Mouse (Mus musculus): ENCODE data around the gene Ush1c. TPM values are rescaled to one million over a fixed set of nuclear protein-coding genes. Genes with fewer than 3 reads are reported as not detected.

Gene Ush1c
- polyA plus RNA-seq, 1 experiment from 2014 or later: 2.1 TPM

- Histone ChIP-seq H3K4me1 (ENCODE audit: control insufficient read depth in 2 of 2, insufficient read depth in 2 of 2, low read length in 2 of 2) (peaks cover 6 to 7% of the 10 kb centered on the region in 2 experiments; a peak in 2 of 4 replicates), H3K4me3 (ENCODE audit: control insufficient read depth in 1 of 2, insufficient read depth in 1 of 2, low read depth in 1 of 2, low read length in 2 of 2) (no peak overlapping the region), H3K27me3 (ENCODE audit: control insufficient read depth, insufficient read depth, low read length) (0 out of 2 replicates have a peak, but pooled peaks cover 5% of the 10 kb centered on the region), H3K9me3 (ENCODE audit: control insufficient read depth, low read length) (no peaks in the 10 kb centered on the region), H3K4me2 (ENCODE audit: low read length) (no peak overlapping the region), H3K27ac (replicated peaks in 1 of 2; ENCODE audit: control insufficient read depth in 1 of 2, insufficient read depth in 1 of 2, low read depth in 2 of 2, low read length in 2 of 2) (no peak overlapping the region), H3K9ac (ENCODE audit: low read length) (no peak overlapping the region), H3K36me3 (ENCODE audit: control insufficient read depth, insufficient read depth, low read length) (no peaks in the 10 kb centered on the region)
- WGBS: 87% methylated on average over 15 of the region's 15 CpGs
- ATAC-seq (ENCODE audit: insufficient number of reproducible peaks, insufficient read depth, low FRiP score, low read depth): no peak
These were observed 1.9 kb downstream of the Ush1c start for GRCm38 (mm10) chr7:46236363-46236762.

GRCm38 (mm10) chr7:46235948-46236347 lies 2.4 kb downstream of the Ush1c start:
- 75% methylated on average over 18 of the region's 18 CpGs for WGBS

GRCm38 (mm10) chr7:46226936-46227335 lies 11.4 kb downstream of the Ush1c start:
- H3K4me2 ChIP-seq (ENCODE audit: low read length): no peak overlapping the region
- no peak overlapping the region for H3K27ac ChIP-seq (replicated peaks in 1 of 2; ENCODE audit: control insufficient read depth in 1 of 2, insufficient read depth in 1 of 2, low read depth in 2 of 2, low read length in 2 of 2)
- H3K9me3 ChIP-seq (ENCODE audit: control insufficient read depth, low read length): no peaks in the 10 kb centered on the region
- H3K4me3 ChIP-seq (ENCODE audit: control insufficient read depth in 1 of 2, insufficient read depth in 1 of 2, low read depth in 1 of 2, low read length in 2 of 2): no peak overlapping the region
- peaks cover 0 to 4% of the 10 kb centered on the region in 2 experiments; a peak in 2 of 4 replicates for H3K4me1 ChIP-seq (ENCODE audit: control insufficient read depth in 2 of 2, insufficient read depth in 2 of 2, low read length in 2 of 2)
- WGBS: 27% methylated on average over 4 of the region's 4 CpGs
- no peak overlapping the region for H3K9ac ChIP-seq (ENCODE audit: low read length)
- peak; percentile 49; the same call in 1 of the 2 replicates for ATAC-seq (ENCODE audit: insufficient number of reproducible peaks, insufficient read depth, low FRiP score, low read depth)
- no peaks in the 10 kb centered on the region for H3K36me3 ChIP-seq (ENCODE audit: control insufficient read depth, insufficient read depth, low read length)
- no peaks in the 10 kb centered on the region for H3K27me3 ChIP-seq (ENCODE audit: control insufficient read depth, insufficient read depth, low read length)

More at GRCm38 (mm10) chr7:46235948-46236347, 2.4 kb downstream of the Ush1c start:
- Histone ChIP-seq H3K9me3 (ENCODE audit: control insufficient read depth, low read length) (no peaks in the 10 kb centered on the region), H3K4me3 (ENCODE audit: control insufficient read depth in 1 of 2, insufficient read depth in 1 of 2, low read depth in 1 of 2, low read length in 2 of 2) (no peak overlapping the region), H3K27ac (replicated peaks in 1 of 2; ENCODE audit: control insufficient read depth in 1 of 2, insufficient read depth in 1 of 2, low read depth in 2 of 2, low read length in 2 of 2) (no peak overlapping the region), H3K9ac (ENCODE audit: low read length) (no peak overlapping the region), H3K27me3 (ENCODE audit: control insufficient read depth, insufficient read depth, low read length) (0 out of 2 replicates have a peak, but pooled peaks cover 5% of the 10 kb centered on the region), H3K36me3 (ENCODE audit: control insufficient read depth, insufficient read depth, low read length) (no peaks in the 10 kb centered on the region), H3K4me1 (ENCODE audit: control insufficient read depth in 2 of 2, insufficient read depth in 2 of 2, low read length in 2 of 2) (peaks cover 6 to 7% of the 10 kb centered on the region in 2 experiments; a peak in 2 of 4 replicates), H3K4me2 (ENCODE audit: low read length) (no peak overlapping the region)
- ATAC-seq (ENCODE audit: insufficient number of reproducible peaks, insufficient read depth, low FRiP score, low read depth): no peak

GRCm38 (mm10) chr7:46226253-46226652 lies 12.1 kb downstream of the Ush1c start:
- H3K4me1 ChIP-seq (ENCODE audit: control insufficient read depth in 2 of 2, insufficient read depth in 2 of 2, low read length in 2 of 2): peaks cover 0 to 4% of the 10 kb centered on the region in 2 experiments; a peak in 2 of 4 replicates
- ATAC-seq (ENCODE audit: insufficient number of reproducible peaks, insufficient read depth, low FRiP score, low read depth): no peak
- 24% methylated on average over 7 of the region's 7 CpGs for WGBS
- no peak overlapping the region for H3K4me3 ChIP-seq (ENCODE audit: control insufficient read depth in 1 of 2, insufficient read depth in 1 of 2, low read depth in 1 of 2, low read length in 2 of 2)
- no peak overlapping the region for H3K4me2 ChIP-seq (ENCODE audit: low read length)
- H3K27ac ChIP-seq (replicated peaks in 1 of 2; ENCODE audit: control insufficient read depth in 1 of 2, insufficient read depth in 1 of 2, low read depth in 2 of 2, low read length in 2 of 2): no peak overlapping the region
- no peaks in the 10 kb centered on the region for H3K36me3 ChIP-seq (ENCODE audit: control insufficient read depth, insufficient read depth, low read length)
- no peaks in the 10 kb centered on the region for H3K9me3 ChIP-seq (ENCODE audit: control insufficient read depth, low read length)
- H3K9ac ChIP-seq (ENCODE audit: low read length): no peak overlapping the region
- H3K27me3 ChIP-seq (ENCODE audit: control insufficient read depth, insufficient read depth, low read length): no peaks in the 10 kb centered on the region

GRCm38 (mm10) chr7:46220591-46221129 lies 17.6 kb downstream of the Ush1c start:
- Histone ChIP-seq H3K4me3 (ENCODE audit: control insufficient read depth in 1 of 2, insufficient read depth in 1 of 2, low read depth in 1 of 2, low read length in 2 of 2) (no peak overlapping the region), H3K9ac (ENCODE audit: low read length) (no peak overlapping the region), H3K4me2 (ENCODE audit: low read length) (no peak overlapping the region), H3K27me3 (ENCODE audit: control insufficient read depth, insufficient read depth, low read length) (peaks cover 14% of the 10 kb centered on the region; the same call in 1 of the 2 replicates), H3K9me3 (ENCODE audit: control insufficient read depth, low read length) (no peaks in the 10 kb centered on the region), H3K4me1 (ENCODE audit: control insufficient read depth in 2 of 2, insufficient read depth in 2 of 2, low read length in 2 of 2) (no peaks in the 10 kb centered on the region), H3K27ac (replicated peaks in 1 of 2; ENCODE audit: control insufficient read depth in 1 of 2, insufficient read depth in 1 of 2, low read depth in 2 of 2, low read length in 2 of 2) (no peak overlapping the region), H3K36me3 (ENCODE audit: control insufficient read depth, insufficient read depth, low read length) (no peaks in the 10 kb centered on the region)
- WGBS: 69% methylated on average over 8 of the region's 8 CpGs
- no peak for ATAC-seq (ENCODE audit: insufficient number of reproducible peaks, insufficient read depth, low FRiP score, low read depth)

GRCm38 (mm10) chr7:46218415-46218814 lies 19.9 kb downstream of the Ush1c start:
- H3K27me3 ChIP-seq (ENCODE audit: control insufficient read depth, insufficient read depth, low read length): peaks cover 14% of the 10 kb centered on the region; the same call in 1 of the 2 replicates
- H3K9ac ChIP-seq (ENCODE audit: low read length): no peak overlapping the region
- ATAC-seq (ENCODE audit: insufficient number of reproducible peaks, insufficient read depth, low FRiP score, low read depth): no peak
- 19% methylated on average over 11 of the region's 11 CpGs for WGBS
- no peaks in the 10 kb centered on the region for H3K36me3 ChIP-seq (ENCODE audit: control insufficient read depth, insufficient read depth, low read length)
- H3K27ac ChIP-seq (replicated peaks in 1 of 2; ENCODE audit: control insufficient read depth in 1 of 2, insufficient read depth in 1 of 2, low read depth in 2 of 2, low read length in 2 of 2): no peak overlapping the region
- no peaks in the 10 kb centered on the region for H3K4me1 ChIP-seq (ENCODE audit: control insufficient read depth in 2 of 2, insufficient read depth in 2 of 2, low read length in 2 of 2)
- H3K9me3 ChIP-seq (ENCODE audit: control insufficient read depth, low read length): no peaks in the 10 kb centered on the region
- no peak overlapping the region for H3K4me3 ChIP-seq (ENCODE audit: control insufficient read depth in 1 of 2, insufficient read depth in 1 of 2, low read depth in 1 of 2, low read length in 2 of 2)
- no peak overlapping the region for H3K4me2 ChIP-seq (ENCODE audit: low read length)

GRCm38 (mm10) chr7:46216481-46216880 lies 21.8 kb downstream of the Ush1c start:
- Histone ChIP-seq H3K27ac (replicated peaks in 1 of 2; ENCODE audit: control insufficient read depth in 1 of 2, insufficient read depth in 1 of 2, low read depth in 2 of 2, low read length in 2 of 2) (no peak overlapping the region), H3K36me3 (ENCODE audit: control insufficient read depth, insufficient read depth, low read length) (no peaks in the 10 kb centered on the region), H3K9me3 (ENCODE audit: control insufficient read depth, low read length) (no peaks in the 10 kb centered on the region), H3K9ac (ENCODE audit: low read length) (no peak overlapping the region), H3K4me2 (ENCODE audit: low read length) (no peak overlapping the region), H3K27me3 (ENCODE audit: control insufficient read depth, insufficient read depth, low read length) (peaks cover 14% of the 10 kb centered on the region; the same call in 1 of the 2 replicates), H3K4me1 (ENCODE audit: control insufficient read depth in 2 of 2, insufficient read depth in 2 of 2, low read length in 2 of 2) (no peaks in the 10 kb centered on the region), H3K4me3 (ENCODE audit: control insufficient read depth in 1 of 2, insufficient read depth in 1 of 2, low read depth in 1 of 2, low read length in 2 of 2) (no peak overlapping the region)
- ATAC-seq (ENCODE audit: insufficient number of reproducible peaks, insufficient read depth, low FRiP score, low read depth): no peak
- 65% methylated on average over 2 of the region's 2 CpGs for WGBS

- WGBS: 86% methylated on average over 6 of the region's 6 CpGs
These were observed 28.0 kb downstream of the Ush1c start for GRCm38 (mm10) chr7:46210276-46210675.

More at GRCm38 (mm10) chr7:46210276-46210675, 28.0 kb downstream of the Ush1c start:
- no peak for ATAC-seq (ENCODE audit: insufficient number of reproducible peaks, insufficient read depth, low FRiP score, low read depth)
- Histone ChIP-seq H3K4me2 (ENCODE audit: low read length) (no peak overlapping the region), H3K27ac (replicated peaks in 1 of 2; ENCODE audit: control insufficient read depth in 1 of 2, insufficient read depth in 1 of 2, low read depth in 2 of 2, low read length in 2 of 2) (no peak overlapping the region), H3K4me3 (ENCODE audit: control insufficient read depth in 1 of 2, insufficient read depth in 1 of 2, low read depth in 1 of 2, low read length in 2 of 2) (no peak overlapping the region), H3K9ac (ENCODE audit: low read length) (no peak overlapping the region), H3K4me1 (ENCODE audit: control insufficient read depth in 2 of 2, insufficient read depth in 2 of 2, low read length in 2 of 2) (no peaks in the 10 kb centered on the region), H3K36me3 (ENCODE audit: control insufficient read depth, insufficient read depth, low read length) (no peaks in the 10 kb centered on the region), H3K27me3 (ENCODE audit: control insufficient read depth, insufficient read depth, low read length) (no peaks in the 10 kb centered on the region; the same call in 1 of the 2 replicates), H3K9me3 (ENCODE audit: control insufficient read depth, low read length) (no peaks in the 10 kb centered on the region)
